Mouse (Mus musculus) liver, embryonic 14.5 days (tissue): ENCODE results near the gene Zfp951.
"Not testable (repeated sequence)": the region's sequence is repeated elsewhere in the genome, so short reads cannot be mapped to it uniquely, and the experiment has no call there.

Experiments used
- CTCF ChIP-seq: IDR thresholded peaks from 2 replicates; pipeline ENCODE4 v1.5.1; 2016; ENCODE audit warnings: antibody characterized with exemption, low read depth, control low read depth
- EP300 ChIP-seq: IDR thresholded peaks from 2 replicates; pipeline ENCODE4 v1.6.1; 2016; ENCODE audit warnings: antibody characterized with exemption, low read depth

- TF ChIP-seq CTCF, EP300: not testable (repeated sequence)
These were observed 567 bp downstream of the Zfp951 start for GRCm38 (mm10) chr5:104859045-104859961.
